Mouse (Mus musculus) brown adipose tissue, adult 24 weeks (tissue): ENCODE measurements around the gene Hepacam. TPM values are rescaled to one million over a fixed set of nuclear protein-coding genes. Genes with fewer than 3 reads are reported as not detected.

ENCODE experiments used
- H3K27ac ChIP-seq: fragments of 200-500 bp; replicated peaks from 2 replicates; pipeline ENCODE4 v1.5.1; 2012; ENCODE audit warnings: low read depth, mild to moderate bottlenecking, low read length
- H3K4me1 ChIP-seq: fragments of 200-500 bp; 2 replicates; pipeline ENCODE4 v1.6.1; 2012; ENCODE audit warnings: low read length, mixed read lengths; ENCODE audit not compliant: control insufficient read depth, insufficient read depth, insufficient read length
- H3K4me3 ChIP-seq: fragments of 200-500 bp; 2 replicates; pipeline ENCODE4 v1.5.1; 2012; ENCODE audit warnings: low read depth, mild to moderate bottlenecking, low read length, moderate library complexity; ENCODE audit not compliant: insufficient read depth
- polyA plus RNA-seq: library from polyadenylated mRNA; stranded (reverse); fragments of >200 nt; gene quantifications from 2 replicates; pipeline ENCODE4 v1.2.4, GENCODE M21; 2012; ENCODE audit not compliant: missing spikeins, insufficient read depth, insufficient read length

The Hepacam gene
- polyA plus RNA-seq, 1 experiment: not detected

DNA sequence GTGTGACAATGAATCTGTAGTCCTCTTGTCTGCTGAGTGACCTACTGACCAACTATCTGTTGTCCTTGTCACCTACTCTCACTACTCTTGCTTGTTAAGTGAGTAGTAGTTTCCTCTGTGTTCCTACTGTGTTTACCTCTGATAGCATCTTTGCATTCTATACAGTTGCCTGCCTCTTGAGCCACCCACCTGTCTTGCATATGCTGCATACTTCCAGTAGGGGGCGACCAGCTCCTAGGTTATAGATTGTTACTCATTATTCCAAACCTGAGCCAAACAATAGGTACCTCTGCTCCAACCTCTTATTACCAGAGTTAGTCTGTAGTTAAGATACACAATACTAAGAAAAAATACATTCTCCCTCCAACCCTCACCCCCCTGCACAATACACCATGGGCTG lies 39.2 kb downstream of the Hepacam start:
- Histone ChIP-seq H3K4me1 (peaks cover under 1% of the 10 kb centered on the region; the same call in 1 of the 2 replicates), H3K4me3 (no peak overlapping the region), H3K27ac (no peak overlapping the region)

DNA sequence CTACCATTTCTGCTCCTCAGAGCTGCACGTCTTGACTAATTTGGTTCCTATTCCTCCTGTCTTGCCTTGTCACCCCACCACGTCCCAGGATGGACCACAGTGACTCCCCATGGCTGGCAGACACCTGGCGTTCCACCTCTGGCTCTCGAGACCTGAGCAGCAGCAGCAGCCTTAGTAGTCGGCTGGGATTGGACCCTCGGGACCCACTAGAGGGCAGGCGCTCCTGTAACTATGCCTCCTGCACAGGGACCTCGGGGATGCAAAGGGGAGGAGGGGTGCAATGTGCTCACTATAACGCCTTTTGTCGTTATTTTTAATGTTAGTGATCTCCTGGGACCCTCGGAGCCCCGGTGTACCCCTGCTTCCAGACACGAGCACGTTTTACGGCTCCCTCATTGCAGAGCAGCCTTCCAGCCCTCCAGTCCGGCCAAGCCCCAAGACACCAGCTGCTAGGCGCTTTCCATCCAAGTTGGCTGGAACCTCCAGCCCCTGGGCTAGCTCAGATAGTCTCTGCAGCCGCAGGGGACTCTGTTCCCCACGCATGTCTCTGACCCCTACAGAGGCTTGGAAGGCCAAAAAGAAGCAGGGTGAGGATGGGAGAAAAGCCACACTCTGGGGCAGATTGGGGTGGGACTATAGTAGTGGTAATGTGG lies 40.8 kb downstream of the Hepacam start:
- no peak overlapping the region for H3K4me3 ChIP-seq
- H3K27ac ChIP-seq: no peak overlapping the region
- H3K4me1 ChIP-seq: no peaks in the 10 kb centered on the region

DNA sequence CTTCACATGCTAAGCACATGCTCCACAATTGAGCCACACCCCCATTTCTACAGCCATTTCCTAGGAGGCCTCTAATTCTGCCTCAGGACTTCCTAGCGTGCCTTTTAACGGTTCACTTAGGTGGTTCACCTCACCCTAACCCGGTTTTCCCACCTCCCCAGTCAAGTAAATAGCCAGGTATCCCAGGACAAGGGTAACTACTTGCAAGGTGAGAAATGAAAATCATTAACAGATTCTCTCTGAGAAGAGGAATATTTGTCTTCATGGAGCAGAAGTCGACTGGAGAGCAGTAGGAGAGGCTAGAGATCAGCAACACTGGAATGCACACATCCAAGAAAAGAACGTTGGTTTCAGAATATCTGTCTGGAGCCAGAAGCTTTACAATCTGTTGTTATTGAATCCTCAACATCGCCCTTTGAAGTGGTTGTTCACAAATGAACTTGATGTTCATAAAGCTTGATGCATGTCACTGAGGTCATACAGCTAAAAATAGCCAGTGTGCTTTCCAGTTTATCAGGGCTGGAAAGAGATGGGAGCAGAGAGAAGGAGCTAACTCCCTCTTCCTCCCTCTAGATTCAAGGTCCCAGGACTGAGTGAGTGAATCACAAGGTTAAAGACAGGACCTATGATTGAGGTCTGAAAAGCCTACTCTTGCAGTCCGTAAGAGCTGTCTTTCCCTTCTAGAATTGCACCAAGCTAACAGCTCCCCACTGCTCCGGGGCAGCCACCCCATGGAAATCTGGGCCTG lies 42.7 kb downstream of the Hepacam start:
- H3K27ac ChIP-seq: no peak overlapping the region
- peaks cover 3% of the 10 kb centered on the region; the same call in 1 of the 2 replicates for H3K4me1 ChIP-seq
- H3K4me3 ChIP-seq: no peak overlapping the region

DNA sequence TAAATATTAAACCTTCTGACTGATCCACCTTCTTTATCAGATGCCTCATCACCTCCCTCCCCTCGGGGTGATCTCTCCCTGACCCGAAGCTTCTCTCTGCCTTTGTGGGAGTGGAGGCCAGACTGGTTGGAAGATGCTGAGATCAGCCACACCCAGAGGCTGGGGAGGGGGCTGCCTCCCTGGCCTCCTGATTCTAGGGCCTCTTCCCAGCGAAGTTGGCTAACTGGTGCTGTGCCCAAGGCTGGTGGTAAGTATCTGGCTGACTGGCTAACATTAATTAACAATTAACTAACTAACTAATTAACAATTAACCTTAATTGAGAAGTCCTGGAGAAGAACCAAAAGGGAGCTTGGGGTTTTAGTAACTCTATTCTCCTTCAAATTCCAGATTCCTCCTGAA lies 45.8 kb downstream of the Hepacam start:
- Histone ChIP-seq H3K4me3 (no peak overlapping the region), H3K4me1 (peaks cover 3% of the 10 kb centered on the region; the same call in 1 of the 2 replicates), H3K27ac (no peak overlapping the region)

DNA sequence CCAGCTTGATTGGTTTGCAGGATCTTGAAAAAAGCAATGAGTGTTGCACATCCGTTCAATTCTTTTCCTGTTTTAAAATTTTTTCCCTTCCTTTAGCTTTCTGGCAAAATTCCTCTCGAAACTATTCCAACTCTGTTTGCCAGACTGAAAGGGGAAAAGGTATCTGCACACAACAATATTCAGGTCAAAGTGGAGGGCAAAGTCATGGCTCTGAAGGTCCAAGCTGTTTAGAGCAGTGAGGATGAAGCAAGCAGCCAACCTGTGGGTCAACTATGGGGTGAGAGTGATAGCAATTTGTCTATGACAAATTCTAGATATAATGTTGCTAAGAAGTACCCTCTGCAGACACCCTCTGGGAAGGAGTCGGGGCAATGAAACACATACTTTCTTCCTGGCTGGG lies 47.5 kb downstream of the Hepacam start:
- Histone ChIP-seq H3K4me1 (peaks cover 3% of the 10 kb centered on the region; the same call in 1 of the 2 replicates), H3K27ac (no peak overlapping the region), H3K4me3 (no peak overlapping the region)

DNA sequence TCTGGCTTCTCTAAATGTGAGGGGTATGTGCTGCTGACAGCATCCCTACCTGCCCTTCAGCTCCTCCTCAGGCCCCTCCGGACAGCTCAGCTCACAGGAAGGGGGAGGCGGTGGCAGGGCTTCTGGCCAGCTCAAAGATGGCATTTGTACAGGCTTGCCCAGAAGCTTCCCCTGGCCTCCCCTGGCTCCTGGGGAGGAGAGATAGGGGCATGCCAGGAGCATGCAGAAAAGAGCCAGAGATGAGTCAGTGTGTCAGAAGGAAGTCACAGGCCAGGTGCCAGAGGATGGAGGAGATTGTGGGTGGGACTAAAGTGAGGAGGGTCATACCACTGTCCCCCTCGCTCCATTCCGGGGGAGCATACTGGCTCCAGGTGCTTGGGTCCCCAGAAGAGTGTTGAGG lies 51.6 kb downstream of the Hepacam start:
- H3K4me3 ChIP-seq: no peak overlapping the region
- H3K27ac ChIP-seq: no peak overlapping the region
- H3K4me1 ChIP-seq: no peaks in the 10 kb centered on the region; the same call in none of the 2 replicates

DNA sequence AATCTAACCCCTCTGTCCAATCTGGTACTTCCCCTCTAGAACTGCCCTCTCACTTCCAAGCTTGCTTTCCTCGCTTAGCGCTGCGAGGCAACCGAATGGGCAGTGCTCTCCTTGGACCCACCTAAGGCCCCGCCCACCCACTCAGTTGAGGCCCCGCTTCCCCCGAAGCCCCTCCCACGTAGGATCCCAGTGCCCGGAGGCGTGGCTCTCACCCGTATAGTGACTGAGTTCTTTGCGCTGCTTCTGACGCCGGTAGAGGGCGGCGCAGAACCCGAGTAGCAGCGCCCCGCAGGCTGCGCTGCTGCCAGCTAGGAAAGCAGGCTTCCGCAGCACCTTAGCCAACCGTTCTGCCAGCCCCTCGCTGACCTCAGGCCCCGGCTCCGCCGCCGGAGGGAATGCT lies 53.5 kb downstream of the Hepacam start:
- peak overlapping the region; percentile 45 for H3K4me3 ChIP-seq
- H3K27ac ChIP-seq: no peak overlapping the region
- H3K4me1 ChIP-seq: no peaks in the 10 kb centered on the region; the same call in 1 of the 2 replicates

DNA sequence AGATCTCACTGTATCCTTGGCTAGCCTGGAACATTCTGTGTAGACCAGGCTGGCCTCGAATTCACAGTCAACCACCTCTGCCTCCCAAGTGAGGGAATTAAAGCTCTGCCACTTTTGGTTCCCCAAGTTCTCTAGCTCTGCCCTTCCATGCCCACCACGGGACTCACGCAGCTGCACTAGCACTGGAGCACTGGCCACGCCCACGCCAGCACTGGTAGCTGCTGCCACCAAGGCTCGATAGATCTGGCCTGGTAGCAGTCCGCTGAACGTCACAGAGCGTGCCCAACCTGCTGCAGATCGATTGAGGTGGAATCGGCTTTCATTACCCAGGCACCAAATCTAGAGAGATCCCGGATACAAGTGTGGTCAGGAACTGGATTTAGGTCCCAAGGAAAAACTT lies 54.1 kb downstream of the Hepacam start:
- no peak overlapping the region for H3K27ac ChIP-seq
- no peaks in the 10 kb centered on the region; the same call in 1 of the 2 replicates for H3K4me1 ChIP-seq
- H3K4me3 ChIP-seq: peak overlapping the region; percentile 2; the same call in 1 of the 2 replicates

DNA sequence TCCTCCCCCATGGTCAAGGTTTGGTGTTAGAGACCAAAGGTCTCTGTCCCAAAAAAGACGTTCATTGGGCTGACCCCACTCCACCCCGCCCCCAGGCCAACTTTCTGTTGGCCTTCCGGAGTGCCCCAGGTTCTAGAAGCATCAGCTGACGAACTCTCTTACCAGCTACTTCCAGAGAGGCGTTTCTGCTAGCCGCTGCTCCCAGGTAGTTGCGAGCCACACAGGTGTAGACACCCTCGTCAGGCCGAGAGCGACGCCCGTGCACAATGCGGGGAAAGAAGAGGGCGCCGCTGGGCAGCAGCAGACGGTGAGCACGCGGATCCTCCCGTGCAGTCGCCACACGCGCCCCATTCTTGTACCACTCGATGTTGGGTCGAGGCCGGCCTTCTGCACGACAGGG lies 62.2 kb downstream of the Hepacam start:
- Histone ChIP-seq H3K4me3 (no peak overlapping the region), H3K4me1 (no peaks in the 10 kb centered on the region), H3K27ac (no peak overlapping the region)

DNA sequence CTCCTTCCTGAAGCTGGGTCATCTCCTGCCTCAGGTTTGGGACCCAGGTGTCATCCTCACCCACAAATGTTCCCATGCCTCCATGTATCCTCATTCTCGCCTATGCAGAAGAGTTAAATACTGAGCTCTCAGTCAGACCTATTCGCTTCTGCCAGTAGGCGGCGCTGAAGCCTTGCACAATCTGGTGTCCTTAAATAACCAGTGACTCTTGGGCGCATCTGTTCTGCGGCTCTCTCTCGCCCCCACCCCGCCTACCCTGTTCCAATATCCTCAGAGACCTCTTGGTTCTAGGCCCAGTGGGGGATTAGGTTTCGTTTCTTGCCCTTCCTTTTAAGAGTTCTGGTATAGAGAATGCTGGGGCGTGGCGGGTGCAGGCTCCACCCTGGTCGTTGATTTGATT lies 63.4 kb downstream of the Hepacam start:
- H3K4me3 ChIP-seq: peak overlapping the region; percentile 44
- no peaks in the 10 kb centered on the region for H3K4me1 ChIP-seq
- H3K27ac ChIP-seq: no peak overlapping the region

DNA sequence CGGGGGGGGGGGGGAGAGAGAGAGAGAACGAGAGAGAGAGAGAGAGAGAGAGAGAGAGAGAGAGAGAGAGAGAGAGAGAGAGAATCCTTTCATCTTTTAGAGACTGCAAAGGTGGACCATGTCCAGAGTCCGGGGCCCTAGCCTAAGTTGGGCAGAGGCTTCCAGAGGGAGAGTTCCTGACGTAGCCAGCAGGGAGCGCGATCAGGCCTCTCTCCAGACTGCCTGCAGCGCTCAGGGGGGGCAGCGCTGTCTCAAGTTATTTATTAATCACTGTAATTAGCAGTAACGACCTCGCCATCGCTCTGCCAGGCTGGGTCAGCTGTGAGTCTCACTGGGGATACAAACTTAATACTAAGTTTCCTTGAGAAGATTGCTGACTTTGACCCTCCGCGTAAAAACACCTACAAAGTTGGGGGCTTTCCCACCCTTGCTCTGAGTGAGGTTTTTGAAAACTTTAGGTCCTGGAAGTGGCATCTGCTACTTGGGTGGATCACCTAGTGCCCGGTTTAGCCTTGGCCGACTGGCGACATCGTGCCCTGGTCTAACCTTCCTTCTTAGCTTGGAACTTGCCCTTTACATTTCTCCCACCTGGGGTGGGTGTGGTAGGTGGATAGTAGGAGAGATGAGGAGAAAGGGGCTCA lies 65.0 kb downstream of the Hepacam start:
- H3K27ac ChIP-seq: no peak overlapping the region
- H3K4me3 ChIP-seq: no peak overlapping the region
- H3K4me1 ChIP-seq: no peaks in the 10 kb centered on the region

DNA sequence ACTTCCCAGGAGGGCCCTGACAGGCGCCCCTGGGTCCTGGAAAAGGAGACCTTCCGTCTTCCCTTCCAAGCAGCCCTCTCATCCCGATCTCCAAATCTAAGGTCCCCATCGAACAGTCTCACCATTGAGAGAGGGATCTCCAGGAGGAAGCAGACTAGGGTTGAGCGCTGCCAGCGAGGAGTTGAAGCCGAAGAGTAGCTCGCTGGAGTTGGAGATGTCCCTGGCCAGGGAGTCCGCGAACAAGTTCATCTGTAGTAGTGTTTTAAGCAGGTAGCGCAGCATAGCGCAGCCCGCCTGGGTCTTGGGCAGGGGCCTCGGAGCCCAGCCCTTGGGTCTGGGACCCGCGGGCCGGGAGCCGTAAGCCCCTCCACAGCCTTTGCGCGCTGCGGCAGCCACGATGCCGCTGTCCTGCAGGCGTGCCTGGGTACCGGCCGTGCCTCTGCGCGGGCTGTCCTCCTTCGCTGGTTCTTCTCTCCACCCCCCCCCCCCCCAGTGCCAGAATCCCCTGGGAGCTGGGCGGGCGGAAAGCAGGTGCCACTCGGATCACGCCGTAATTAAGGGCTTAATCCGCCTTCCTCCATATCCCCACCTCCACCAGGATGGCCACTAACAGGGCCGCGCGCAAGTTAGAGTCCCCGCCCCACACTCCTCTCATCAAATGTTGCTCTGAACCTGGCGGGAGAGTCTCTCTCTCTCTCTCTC lies 65.7 kb downstream of the Hepacam start, which contains the start of gene Robo3:
TSS of gene Robo3 (minus strand) at position 527 of the 702 bp plus-strand sequence.
- Histone ChIP-seq H3K4me1 (no peaks in the 10 kb centered on the region), H3K27ac (no peak within 1 kb of the TSS), H3K4me3 (no peak within 1 kb of the TSS)

DNA sequence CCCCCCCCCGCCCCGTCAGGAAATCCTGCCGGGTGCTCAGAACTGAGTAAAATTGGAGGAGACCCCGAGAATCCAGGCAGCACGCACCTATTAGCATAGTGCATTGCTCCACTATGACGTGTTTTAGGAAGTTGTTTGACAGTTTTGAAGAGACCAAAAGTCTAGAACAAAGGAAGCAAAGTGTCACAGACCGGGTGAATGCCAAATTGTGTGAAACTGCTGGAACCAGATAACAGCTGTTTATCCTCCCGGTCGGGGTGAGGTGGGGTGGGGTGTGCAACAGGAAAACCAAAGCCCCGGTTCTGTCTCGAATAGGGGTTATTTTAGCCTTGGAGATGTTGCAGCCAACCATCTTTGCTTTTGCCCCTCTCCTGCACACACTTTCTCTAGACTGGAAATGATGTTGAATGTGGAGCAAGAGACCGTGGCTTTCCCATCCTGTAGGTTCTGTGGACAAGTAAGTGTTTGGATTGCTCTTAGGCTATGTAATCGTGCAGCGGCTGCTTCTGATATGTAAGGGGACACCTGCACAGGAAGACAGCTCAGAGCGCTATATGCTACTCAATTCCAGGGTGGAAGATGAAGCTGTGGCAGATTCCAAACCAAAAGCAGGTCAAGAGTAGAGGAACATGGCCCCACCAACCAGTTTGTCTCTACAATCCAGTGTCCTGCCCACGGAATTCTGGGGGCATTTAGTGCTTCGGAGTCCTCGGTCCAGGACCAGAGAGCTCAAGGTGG lies 66.8 kb downstream of the Hepacam start:
- no peak overlapping the region for H3K4me3 ChIP-seq
- H3K27ac ChIP-seq: no peak overlapping the region
- H3K4me1 ChIP-seq: no peaks in the 10 kb centered on the region

DNA sequence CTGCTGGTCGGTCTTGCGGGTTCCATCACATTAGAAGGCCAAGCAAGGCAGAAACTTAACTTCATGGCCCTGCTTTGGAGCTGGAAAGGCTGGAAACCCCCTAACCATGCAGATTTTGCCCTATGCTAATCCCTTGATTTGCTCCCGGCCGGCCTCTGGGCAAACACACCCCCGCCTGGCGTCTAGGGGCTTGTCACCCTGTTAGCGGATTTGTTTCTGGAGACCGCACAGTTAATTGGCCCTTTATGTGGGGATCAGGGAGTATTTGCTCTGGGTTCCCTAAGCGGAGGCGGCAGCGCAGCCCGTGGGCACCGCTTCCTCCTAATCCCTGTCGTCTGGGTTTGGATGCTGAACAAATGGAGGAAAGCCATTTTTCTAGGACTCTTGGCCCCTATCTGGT lies 67.8 kb downstream of the Hepacam start:
- Histone ChIP-seq H3K4me1 (no peaks in the 10 kb centered on the region), H3K27ac (no peak overlapping the region), H3K4me3 (no peak overlapping the region)
